Mouse (Mus musculus): Measurements from ENCODE around the gene Phf21b. TPM values are rescaled to one million over a fixed set of nuclear protein-coding genes. Genes with fewer than 3 reads are reported as not detected.

Phf21b gene
- polyA plus RNA-seq, 1 experiment from 2014 or later, result 0.33 TPM

- no peak overlapping the region for H3K4me3 ChIP-seq
- H3K9ac ChIP-seq, result no peak overlapping the region
- no peaks in the 10 kb centered on the region for H3K9me3 ChIP-seq
- H3K27me3 ChIP-seq, result no peaks in the 10 kb centered on the region
- ATAC-seq (ENCODE audit: insufficient number of reproducible peaks, low FRiP score, low TSS enrichment, low read depth), result no peak
- 66% methylated on average over 3 of the region's 3 CpGs for WGBS
- H3K4me2 ChIP-seq, result no peak overlapping the region
- no peaks in the 10 kb centered on the region for H3K4me1 ChIP-seq
- no peak overlapping the region for H3K27ac ChIP-seq
- no peaks in the 10 kb centered on the region for H3K36me3 ChIP-seq
These were observed 16.0 kb upstream of the Phf21b start for GRCm38 (mm10) chr15:84871802-84872201.

- Histone ChIP-seq H3K36me3 (no peaks in the 10 kb centered on the region), H3K4me3 (no peak overlapping the region), H3K27ac (no peak overlapping the region), H3K27me3 (peaks cover 6% of the 10 kb centered on the region; the same call in 1 of the 2 replicates), H3K9me3 (no peaks in the 10 kb centered on the region), H3K4me2 (no peak overlapping the region), H3K4me1 (0 out of 2 replicates have a peak, but pooled peaks cover 2% of the 10 kb centered on the region), H3K9ac (no peak overlapping the region)
- ATAC-seq (ENCODE audit: insufficient number of reproducible peaks, low FRiP score, low TSS enrichment, low read depth), result no peak
- WGBS, result 84% methylated on average over 8 of the region's 8 CpGs
These were observed 6.1 kb upstream of the Phf21b start for GRCm38 (mm10) chr15:84861911-84862310.

GRCm38 (mm10) chr15:84857623-84858022, 1.8 kb upstream of the Phf21b start:
- Histone ChIP-seq H3K4me2 (no peak overlapping the region), H3K9me3 (no peaks in the 10 kb centered on the region), H3K4me1 (peaks cover 31% of the 10 kb centered on the region), H3K4me3 (no peak overlapping the region), H3K36me3 (no peaks in the 10 kb centered on the region), H3K27ac (no peak overlapping the region), H3K27me3 (peaks cover 23% of the 10 kb centered on the region), H3K9ac (no peak overlapping the region)
- WGBS, result 76% methylated on average over 2 of the region's 2 CpGs
- ATAC-seq (ENCODE audit: insufficient number of reproducible peaks, low FRiP score, low TSS enrichment, low read depth), result no peak

GRCm38 (mm10) chr15:84854921-84855901, 638 bp downstream of the Phf21b start:
- peak overlapping the region; percentile 85 for H3K27ac ChIP-seq
- peaks cover 23% of the 10 kb centered on the region for H3K27me3 ChIP-seq
- ATAC-seq (ENCODE audit: insufficient number of reproducible peaks, low FRiP score, low TSS enrichment, low read depth), result no peak
- H3K4me1 ChIP-seq, result peaks cover 36% of the 10 kb centered on the region
- peak overlapping the region; percentile 68 for H3K4me3 ChIP-seq
- no peaks in the 10 kb centered on the region for H3K9me3 ChIP-seq
- H3K36me3 ChIP-seq, result no peaks in the 10 kb centered on the region
- peak overlapping the region; percentile 64 for H3K9ac ChIP-seq
- H3K4me2 ChIP-seq, result peak overlapping the region; percentile 99
- WGBS, result under 1% methylated on average over 80 of the region's 88 CpGs

GRCm38 (mm10) chr15:84854171-84854811, 1.6 kb downstream of the Phf21b start:
- Histone ChIP-seq H3K4me2 (peak overlapping the region; percentile 99), H3K9ac (0 out of 2 replicates have a peak overlapping the region, but pooled peaks have one; percentile 14), H3K9me3 (no peaks in the 10 kb centered on the region), H3K4me3 (peak overlapping the region; percentile 68), H3K4me1 (peaks cover 36% of the 10 kb centered on the region), H3K27me3 (peaks cover 23% of the 10 kb centered on the region), H3K27ac (no peak overlapping the region), H3K36me3 (no peaks in the 10 kb centered on the region)
- under 1% methylated on average over 48 of the region's 49 CpGs for WGBS
- ATAC-seq (ENCODE audit: insufficient number of reproducible peaks, low FRiP score, low TSS enrichment, low read depth), result no peak

GRCm38 (mm10) chr15:84853261-84854137, 2.4 kb downstream of the Phf21b start:
- H3K27ac ChIP-seq, result peak overlapping the region; percentile 86
- H3K4me3 ChIP-seq, result peak overlapping the region; percentile 68
- peak overlapping the region; percentile 99 for H3K4me2 ChIP-seq
- under 1% methylated on average over 81 of the region's 84 CpGs for WGBS
- peaks cover 23% of the 10 kb centered on the region for H3K27me3 ChIP-seq
- H3K4me1 ChIP-seq, result peaks cover 36% of the 10 kb centered on the region
- no peaks in the 10 kb centered on the region for H3K36me3 ChIP-seq
- ATAC-seq (ENCODE audit: insufficient number of reproducible peaks, low FRiP score, low TSS enrichment, low read depth), result peak; percentile 62; the same call in 1 of the 2 replicates
- H3K9ac ChIP-seq, result peak overlapping the region; percentile 40
- no peaks in the 10 kb centered on the region for H3K9me3 ChIP-seq

GRCm38 (mm10) chr15:84852457-84853070, 3.3 kb downstream of the Phf21b start:
- H3K27ac ChIP-seq, result peak overlapping the region; percentile 86
- no peaks in the 10 kb centered on the region for H3K36me3 ChIP-seq
- H3K27me3 ChIP-seq, result peaks cover 22% of the 10 kb centered on the region
- no peak overlapping the region for H3K9ac ChIP-seq
- 4% methylated on average over 10 of the region's 10 CpGs for WGBS
- peak overlapping the region; percentile 68 for H3K4me3 ChIP-seq
- H3K9me3 ChIP-seq, result no peaks in the 10 kb centered on the region
- H3K4me2 ChIP-seq, result peak overlapping the region; percentile 99
- ATAC-seq (ENCODE audit: insufficient number of reproducible peaks, low FRiP score, low TSS enrichment, low read depth), result no peak
- peaks cover 36% of the 10 kb centered on the region for H3K4me1 ChIP-seq

- Histone ChIP-seq H3K4me1 (peaks cover 28% of the 10 kb centered on the region), H3K9ac (no peak overlapping the region), H3K4me2 (no peak overlapping the region), H3K9me3 (no peaks in the 10 kb centered on the region), H3K27ac (no peak overlapping the region), H3K27me3 (peaks cover 15% of the 10 kb centered on the region), H3K36me3 (no peaks in the 10 kb centered on the region), H3K4me3 (no peak overlapping the region)
- no peak for ATAC-seq (ENCODE audit: insufficient number of reproducible peaks, low FRiP score, low TSS enrichment, low read depth)
- WGBS, result 86% methylated on average over 1 of the region's 1 CpGs
These were observed 5.5 kb downstream of the Phf21b start for GRCm38 (mm10) chr15:84850321-84850720.

- H3K4me1 ChIP-seq, result peaks cover 22% of the 10 kb centered on the region
- H3K4me2 ChIP-seq, result no peak overlapping the region
- no peaks in the 10 kb centered on the region for H3K27me3 ChIP-seq
- no peak overlapping the region for H3K27ac ChIP-seq
- no peaks in the 10 kb centered on the region for H3K9me3 ChIP-seq
- no peaks in the 10 kb centered on the region for H3K36me3 ChIP-seq
- no peak for ATAC-seq (ENCODE audit: insufficient number of reproducible peaks, low FRiP score, low TSS enrichment, low read depth)
- H3K9ac ChIP-seq, result no peak overlapping the region
- 37% methylated on average over 3 of the region's 3 CpGs for WGBS
- H3K4me3 ChIP-seq, result no peak overlapping the region
These were observed 9.6 kb downstream of the Phf21b start for GRCm38 (mm10) chr15:84846216-84846615.

- H3K4me1 ChIP-seq, result peaks cover 26% of the 10 kb centered on the region
- H3K9me3 ChIP-seq, result no peaks in the 10 kb centered on the region
- H3K4me2 ChIP-seq, result no peak overlapping the region
- no peaks in the 10 kb centered on the region for H3K36me3 ChIP-seq
- no peak overlapping the region for H3K4me3 ChIP-seq
- WGBS, result 76% methylated on average over 4 of the region's 4 CpGs
- no peak for ATAC-seq (ENCODE audit: insufficient number of reproducible peaks, low FRiP score, low TSS enrichment, low read depth)
- no peak overlapping the region for H3K27ac ChIP-seq
- H3K27me3 ChIP-seq, result no peaks in the 10 kb centered on the region
- H3K9ac ChIP-seq, result no peak overlapping the region
These were observed 11.0 kb downstream of the Phf21b start for GRCm38 (mm10) chr15:84844831-84845230.

GRCm38 (mm10) chr15:84843034-84843433, 12.8 kb downstream of the Phf21b start:
- Histone ChIP-seq H3K4me1 (peaks cover 33% of the 10 kb centered on the region), H3K27me3 (no peaks in the 10 kb centered on the region), H3K9ac (no peak overlapping the region), H3K36me3 (no peaks in the 10 kb centered on the region), H3K27ac (peak overlapping the region; percentile 67), H3K4me3 (no peak overlapping the region), H3K9me3 (no peaks in the 10 kb centered on the region), H3K4me2 (0 out of 2 replicates have a peak overlapping the region, but pooled peaks have one; percentile 14)
- ATAC-seq (ENCODE audit: insufficient number of reproducible peaks, low FRiP score, low TSS enrichment, low read depth), result no peak
- 54% methylated on average over 10 of the region's 10 CpGs for WGBS
